Mouse (Mus musculus) CH12.LX (cell line): Measurements from ENCODE around the gene Gata2. TPM values are rescaled to one million over a fixed set of nuclear protein-coding genes. Genes with fewer than 3 reads are reported as not detected.

ENCODE experiments used
- DNase-seq: peaks from one replicate; pipeline ENCODE4 v3.0.0-alpha.2; 2013; ENCODE audit errors: extremely low read depth
- H3K27ac ChIP-seq: 2 replicates; pipeline ENCODE4 v1.5.1; 2012; ENCODE audit warnings: low read depth, mild to moderate bottlenecking, control low read depth, moderate library complexity; ENCODE audit not compliant: insufficient read depth
- H3K27me3 ChIP-seq: replicated peaks from 2 replicates; pipeline ENCODE3; 2012; ENCODE audit warnings: inconsistent platforms
- H3K36me3 ChIP-seq, 2 experiments: replicated peaks in 1 of 2; 2 replicates each; pipeline versions ENCODE3 to v1.6.1; 2012; ENCODE audit warnings: inconsistent platforms in 1 of 2, low read length in 1 of 2, mild to moderate bottlenecking in 1 of 2, mixed read lengths in 1 of 2, moderate library complexity in 1 of 2; ENCODE audit not compliant: control insufficient read depth in 1 of 2, insufficient read depth in 1 of 2
- H3K4me1 ChIP-seq, 2 experiments: 2 replicates each; pipeline ENCODE4 v1.6.1; 2012; ENCODE audit warnings: inconsistent platforms in 1 of 2, moderate library complexity in 1 of 2; ENCODE audit not compliant: insufficient read depth in 2 of 2, control insufficient read depth in 1 of 2
- H3K4me2 ChIP-seq: 2 replicates; pipeline ENCODE4 v1.6.1; 2012; ENCODE audit warnings: low read depth, mild to moderate bottlenecking, control low read depth; ENCODE audit not compliant: poor library complexity, insufficient read depth, severe bottlenecking
- H3K4me3 ChIP-seq, 3 experiments: fragments of 150-350 bp in 1 of 3; sonication (generic) in 1 of 3; replicated peaks in 1 of 3; 2 replicates each; pipeline versions ENCODE3 to v1.5.1; 2011 to 2012; ENCODE audit warnings: low read depth in 2 of 3, low read length in 2 of 3, mild to moderate bottlenecking in 2 of 3, moderate library complexity in 2 of 3, control low read depth in 1 of 3, improper control_type of control experiment in 1 of 3, inconsistent platforms in 1 of 3, mixed read lengths in 1 of 3; ENCODE audit not compliant: poor library complexity in 1 of 3
- H3K79me2 ChIP-seq: replicated peaks from 2 replicates; pipeline ENCODE4 v1.6.1; 2012; ENCODE audit warnings: mild to moderate bottlenecking, moderate library complexity; ENCODE audit not compliant: control insufficient read depth, poor library complexity, insufficient read depth, severe bottlenecking; ENCODE audit errors: extremely low read depth
- H3K9ac ChIP-seq: 2 replicates; pipeline ENCODE4 v1.6.1; 2012; ENCODE audit warnings: low read depth, mild to moderate bottlenecking, control low read depth, moderate library complexity; ENCODE audit not compliant: insufficient read depth
- H3K9me3 ChIP-seq: replicated peaks from 2 replicates; pipeline ENCODE3; 2012; ENCODE audit warnings: low read length, inconsistent platforms, mixed read lengths
- BHLHE40 ChIP-seq: IDR thresholded peaks from 2 replicates; pipeline ENCODE4 v1.6.1; 2011; ENCODE audit warnings: mild to moderate bottlenecking, low read depth, low read length, improper control_type of control experiment
- CHD1 ChIP-seq: IDR thresholded peaks from 2 replicates; pipeline ENCODE4 v1.6.1; 2012; ENCODE audit warnings: low read depth, low read length, improper control_type of control experiment, inconsistent platforms
- E2F4 ChIP-seq: IDR thresholded peaks from 2 replicates; pipeline ENCODE4 v1.6.1; 2011; ENCODE audit warnings: low read depth, low read length, improper control_type of control experiment; ENCODE audit not compliant: insufficient replicate concordance
- ELF1 ChIP-seq: IDR thresholded peaks from 2 replicates; pipeline ENCODE4 v1.6.1; 2014; ENCODE audit warnings: low read depth, mild to moderate bottlenecking, inconsistent platforms, low read length, improper control_type of control experiment
- GABPA ChIP-seq: IDR thresholded peaks from 2 replicates; pipeline ENCODE4 v1.6.1; 2012; ENCODE audit warnings: low read depth, low read length, improper control_type of control experiment, inconsistent platforms; ENCODE audit not compliant: insufficient replicate concordance
- IRF4 ChIP-seq: IDR thresholded peaks from 2 replicates; pipeline ENCODE4 v1.6.1; 2014; ENCODE audit warnings: low read depth, mild to moderate bottlenecking, inconsistent platforms, low read length, improper control_type of control experiment
- JUN ChIP-seq: IDR thresholded peaks from 2 replicates; pipeline ENCODE4 v1.6.1; 2011; ENCODE audit warnings: low read depth, mild to moderate bottlenecking, low read length, improper control_type of control experiment, moderate library complexity; ENCODE audit not compliant: insufficient read depth
- JUND ChIP-seq: conservative IDR thresholded peaks from 2 replicates; pipeline ENCODE4 v1.6.1; 2011; ENCODE audit warnings: low read depth, low read length, improper control_type of control experiment
- NRF1 ChIP-seq: IDR thresholded peaks from 2 replicates; pipeline ENCODE4 v1.6.1; 2014; ENCODE audit warnings: low read depth, mild to moderate bottlenecking, inconsistent platforms, low read length, improper control_type of control experiment, moderate library complexity
- POLR2AphosphoS2 ChIP-seq: IDR thresholded peaks from 2 replicates; pipeline ENCODE4 v1.6.1; 2011; ENCODE audit warnings: low read depth, low read length, improper control_type of control experiment
- RAD21 ChIP-seq: IDR thresholded peaks from 2 replicates; pipeline ENCODE4 v1.6.1; 2011; ENCODE audit warnings: low read depth, mild to moderate bottlenecking, low read length, improper control_type of control experiment, moderate library complexity
- RCOR1 ChIP-seq: conservative IDR thresholded peaks from 2 replicates; pipeline ENCODE4 v1.6.1; 2012; ENCODE audit warnings: low read depth, mild to moderate bottlenecking, inconsistent platforms, low read length, improper control_type of control experiment
- SIN3A ChIP-seq: IDR thresholded peaks from 2 replicates; pipeline ENCODE4 v1.6.1; 2012; ENCODE audit warnings: low read length, improper control_type of control experiment, inconsistent platforms
- SMC3 ChIP-seq: IDR thresholded peaks from 2 replicates; pipeline ENCODE4 v1.6.1; 2011; ENCODE audit warnings: low read depth, low read length, improper control_type of control experiment
- TBP ChIP-seq: conservative IDR thresholded peaks from 2 replicates; pipeline ENCODE4 v1.6.1; 2011; ENCODE audit warnings: low read depth, low read length, improper control_type of control experiment
- TCF12 ChIP-seq: IDR thresholded peaks from 2 replicates; pipeline ENCODE4 v1.6.1; 2014; ENCODE audit warnings: low read depth, mild to moderate bottlenecking, inconsistent platforms, low read length, improper control_type of control experiment
- UBTF ChIP-seq: IDR thresholded peaks from 2 replicates; pipeline ENCODE4 v1.6.1; 2012; ENCODE audit warnings: low read depth, mild to moderate bottlenecking, inconsistent platforms, low read length, improper control_type of control experiment, moderate library complexity
- USF1 ChIP-seq: IDR thresholded peaks from 2 replicates; pipeline ENCODE4 v1.6.1; 2014; ENCODE audit warnings: low read depth, mild to moderate bottlenecking, inconsistent platforms, low read length, improper control_type of control experiment
- ZNF384 ChIP-seq: IDR thresholded peaks from 2 replicates; pipeline ENCODE4 v1.6.1; 2012; ENCODE audit warnings: low read depth, low read length, improper control_type of control experiment, inconsistent platforms
- dilution Hi-C: fragments of 300-500 bp; cut with MboI; formaldehyde crosslinking; loops from 2 replicates; pipeline ENCODE4 v1.14.3; 2020; ENCODE audit warnings: low sequenced_read_pairs; ENCODE audit not compliant: extremely low pct_unique_long_range_greater_than_20kb, extremely low pct_ligation_motif_present
- in situ Hi-C: fragments of 300-500 bp; cut with MboI; formaldehyde crosslinking; loops from 3 replicates; pipeline ENCODE4 v1.14.3; 2019; ENCODE audit warnings: low sequenced_read_pairs, low pct_ligation_motif_present, low pct_unique_long_range_greater_than_20kb, mixed read lengths
- polyA plus RNA-seq: library from polyadenylated mRNA; unstranded; fragments of >175 nt; gene quantifications from 2 replicates; pipeline ENCODE4 v1.2.1, GENCODE M21; 2012; ENCODE audit warnings: low read depth; ENCODE audit not compliant: insufficient read length
- total RNA-seq, 2 experiments: library from RNA; depleted of rRNA; stranded (reverse); fragments of 300-350 nt in 1 of 2; fragments of >200 nt in 1 of 2; gene quantifications; 2 replicates each; pipeline ENCODE4 v1.2.3; 2012 to 2014

The Gata2 gene
- total and polyA plus RNA-seq, 3 experiments, result not detected

- Histone ChIP-seq H3K4me3 (no peak overlapping the region), H3K27me3 (peaks cover 72% of the 10 kb centered on the region), H3K9ac (no peak overlapping the region), H3K4me1 (peaks cover 0 to 12% of the 10 kb centered on the region in 2 experiments; a peak in 2 of 4 replicates), H3K79me2 (no peaks in the 10 kb centered on the region), H3K36me3 (no peaks in the 10 kb centered on the region), H3K27ac (no peak overlapping the region), H3K9me3 (no peaks in the 10 kb centered on the region), H3K4me2 (no peak overlapping the region)
- in situ Hi-C loops (no loop called here), dilution Hi-C loops (no loop called here)
- no peak for TF ChIP-seq GABPA
- TF ChIP-seq CHD1, result no peak
- no peak for TF ChIP-seq JUND
- TF ChIP-seq POLR2AphosphoS2, result no peak
- TF ChIP-seq NRF1, result no peak
- TF ChIP-seq SMC3, result no peak
- no peak for TF ChIP-seq ELF1
- no peak for TF ChIP-seq BHLHE40
- no peak for TF ChIP-seq TCF12
- no peak for TF ChIP-seq RAD21
- no peak for TF ChIP-seq ZNF384
- no peak for TF ChIP-seq RCOR1
- no peak for TF ChIP-seq E2F4
- DNase-seq, result peak; percentile 12
Observed at GRCm38 (mm10) chr6:88226570-88226994, 32.9 kb downstream of the Gata2 start.

- Histone ChIP-seq H3K9ac (no peak overlapping the region), H3K27ac (no peak overlapping the region), H3K9me3 (no peaks in the 10 kb centered on the region), H3K4me3 (no peak overlapping the region), H3K4me1 (peaks cover 0 to 12% of the 10 kb centered on the region in 2 experiments; a peak in 2 of 4 replicates), H3K27me3 (peaks cover 69% of the 10 kb centered on the region), H3K36me3 (no peaks in the 10 kb centered on the region), H3K79me2 (no peaks in the 10 kb centered on the region), H3K4me2 (no peak overlapping the region)
- TF ChIP-seq RCOR1 (no peak), GABPA (no peak), USF1 (no peak), UBTF (no peak), NRF1 (no peak), SIN3A (no peak), IRF4 (no peak), JUN (no peak), RAD21 (no peak), E2F4 (no peak), TCF12 (no peak), ELF1 (no peak), TBP (no peak), ZNF384 (no peak)
- DNase-seq, result no peak
- in situ Hi-C loops (no loop called here), dilution Hi-C loops (no loop called here)
Observed at GRCm38 (mm10) chr6:88227537-88227936, 33.8 kb downstream of the Gata2 start.
